Mouse (Mus musculus) forebrain, embryonic 16.5 days (tissue): ENCODE data around the gene Tspan31. TPM values are rescaled to one million over a fixed set of nuclear protein-coding genes. Genes with fewer than 3 reads are reported as not detected.
"Not testable (repeated sequence)": the region's sequence is repeated elsewhere in the genome, so short reads cannot be mapped to it uniquely, and the experiment has no call there.

Source experiments
- ATAC-seq: fragments of 200-750 bp; cut with Nextera tagmentation; 2 replicates; pipeline ENCODE4 v1.8.0; 2017; ENCODE audit warnings: mild to moderate bottlenecking, moderate library complexity
- H3K27ac ChIP-seq: fragments of 300-500 bp; sonication (generic); 2 replicates; pipeline ENCODE4 v1.5.1; 2014; ENCODE audit warnings: low read length, control low read depth
- H3K27me3 ChIP-seq: fragments of 300-500 bp; sonication (generic); replicated peaks from 2 replicates; pipeline ENCODE4 v1.6.1; 2014; ENCODE audit warnings: low read length; ENCODE audit not compliant: control insufficient read depth, insufficient read depth
- H3K36me3 ChIP-seq: fragments of 300-500 bp; sonication (generic); 2 replicates; pipeline ENCODE4 v1.6.1; 2014; ENCODE audit not compliant: control insufficient read depth, insufficient read depth
- H3K4me1 ChIP-seq: fragments of 300-500 bp; sonication (generic); replicated peaks from 2 replicates; pipeline ENCODE4 v1.6.1; 2014; ENCODE audit warnings: low read length; ENCODE audit not compliant: control insufficient read depth, insufficient read depth
- H3K4me2 ChIP-seq: fragments of 300-500 bp; sonication (generic); 2 replicates; pipeline ENCODE4 v1.6.1; 2014; ENCODE audit warnings: mild to moderate bottlenecking, low read length, control low read depth
- H3K4me3 ChIP-seq: fragments of 300-500 bp; sonication (generic); replicated peaks from 2 replicates; pipeline ENCODE4 v1.5.1; 2014; ENCODE audit warnings: mild to moderate bottlenecking, low read length, control low read depth
- H3K9ac ChIP-seq: fragments of 300-500 bp; sonication (generic); replicated peaks from 2 replicates; pipeline ENCODE4 v1.6.1; 2014; ENCODE audit warnings: low read depth, low read length, control low read depth
- H3K9me3 ChIP-seq: fragments of 300-500 bp; sonication (generic); 2 replicates; pipeline ENCODE4 v1.6.1; 2016; ENCODE audit warnings: low read length; ENCODE audit not compliant: control insufficient read depth
- WGBS: fragments of 180-500 bp; shearing (Covaris S2); extraction: QIAGEN DNeasy Blood & Tissue Kit; methylation state at CpG from one replicate; pipeline ENCODE4 v1.1.7; 2014; 5-methylcytosine and 5-hydroxymethylcytosine counted together
- polyA plus RNA-seq: library from polyadenylated mRNA; unstranded; fragments of >200 nt; fragmentation: Nextera tagmentation; extraction: Ambion mirVana; gene quantifications from 2 replicates; pipeline ENCODE4 v1.2.1, GENCODE M21; 2015

Gene Tspan31
- polyA plus RNA-seq, 1 experiment from 2014 or later, result 120 TPM

- WGBS, result 1% methylated on average over 12 of the region's 12 CpGs
- Histone ChIP-seq H3K4me3 (peak overlapping the region; percentile 79), H3K9ac (peak overlapping the region; percentile 50), H3K36me3 (no peaks in the 10 kb centered on the region), H3K4me2 (peak overlapping the region; percentile 88), H3K27ac (peak overlapping the region; percentile 75), H3K27me3 (peaks cover 11% of the 10 kb centered on the region), H3K9me3 (no peaks in the 10 kb centered on the region), H3K4me1 (peaks cover 39% of the 10 kb centered on the region)
- peak; percentile 54 for ATAC-seq
Measured at GRCm38 (mm10) chr10:127078001-127078676, 8.1 kb upstream of the Tspan31 start.

DNA sequence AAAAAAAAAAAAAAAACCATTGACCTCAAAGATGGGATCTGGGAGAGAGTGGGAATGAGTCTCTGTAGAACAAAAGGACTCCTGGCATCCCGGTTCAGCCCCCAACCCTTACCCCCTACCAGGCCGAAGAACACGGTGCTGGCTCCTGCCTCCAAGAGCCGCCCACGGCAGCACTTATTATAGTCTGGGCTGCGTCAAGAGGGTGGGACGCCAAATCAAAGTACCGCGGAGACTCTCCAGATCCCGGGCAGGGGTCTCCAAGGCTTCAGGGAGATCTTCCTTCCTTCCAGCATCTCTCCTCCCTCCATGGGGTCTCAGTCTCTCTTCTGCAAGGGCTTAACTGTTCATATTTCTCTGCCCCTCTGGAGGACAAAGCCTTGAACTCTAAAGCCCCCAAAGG lies 7.5 kb upstream of the Tspan31 start:
- no peak for ATAC-seq
- Histone ChIP-seq H3K4me3 (peak overlapping the region; percentile 29), H3K36me3 (no peaks in the 10 kb centered on the region), H3K9ac (peak overlapping the region; percentile 50), H3K4me1 (peaks cover 39% of the 10 kb centered on the region), H3K4me2 (peak overlapping the region; percentile 88), H3K27me3 (peaks cover 8% of the 10 kb centered on the region), H3K27ac (peak overlapping the region; percentile 75), H3K9me3 (no peaks in the 10 kb centered on the region)
- WGBS, result 3% methylated on average over 10 of the region's 10 CpGs

GRCm38 (mm10) chr10:127076082-127076481 lies 6.0 kb upstream of the Tspan31 start:
- no peak overlapping the region for H3K9ac ChIP-seq
- peaks cover 29% of the 10 kb centered on the region for H3K4me1 ChIP-seq
- no peaks in the 10 kb centered on the region for H3K36me3 ChIP-seq
- ATAC-seq, result no peak
- H3K4me3 ChIP-seq, result no peak overlapping the region
- no peak overlapping the region for H3K27ac ChIP-seq
- peaks cover 8% of the 10 kb centered on the region for H3K27me3 ChIP-seq
- no peak overlapping the region for H3K4me2 ChIP-seq
- 44% methylated on average over 4 of the region's 4 CpGs for WGBS
- no peaks in the 10 kb centered on the region for H3K9me3 ChIP-seq

DNA sequence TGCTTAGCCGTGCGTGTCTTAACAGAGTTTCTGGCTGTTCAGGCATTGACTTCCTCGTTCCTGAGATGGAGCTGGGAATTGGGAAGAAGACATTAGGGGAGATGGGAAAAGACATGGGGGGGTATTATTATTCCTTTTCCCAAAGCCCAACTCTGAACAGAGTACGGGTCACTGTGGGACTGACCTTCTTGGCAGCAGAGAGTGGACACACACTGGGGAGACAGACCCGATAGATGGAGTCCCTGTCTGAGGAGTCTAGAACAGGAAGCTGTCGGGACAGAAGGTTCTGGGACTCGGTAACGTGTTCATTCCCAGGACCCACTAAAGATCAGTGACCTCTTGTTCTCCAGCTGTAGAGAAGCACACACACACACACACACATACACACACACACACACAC lies 5.6 kb upstream of the Tspan31 start:
- ATAC-seq, result no peak
- no peaks in the 10 kb centered on the region for H3K36me3 ChIP-seq
- 73% methylated on average over 8 of the region's 8 CpGs for WGBS
- no peak overlapping the region for H3K9ac ChIP-seq
- H3K9me3 ChIP-seq, result no peaks in the 10 kb centered on the region
- no peak overlapping the region for H3K4me3 ChIP-seq
- no peak overlapping the region for H3K27ac ChIP-seq
- peaks cover 29% of the 10 kb centered on the region for H3K4me1 ChIP-seq
- H3K27me3 ChIP-seq, result peaks cover 7% of the 10 kb centered on the region
- no peak overlapping the region for H3K4me2 ChIP-seq

- Histone ChIP-seq H3K4me1 (peaks cover 24% of the 10 kb centered on the region), H3K36me3 (no peaks in the 10 kb centered on the region), H3K9ac (no peak within 1 kb of the TSS), H3K27me3 (peaks cover 1% of the 10 kb centered on the region), H3K27ac (no peak within 1 kb of the TSS), H3K9me3 (no peaks in the 10 kb centered on the region), H3K4me3 (no peak within 1 kb of the TSS), H3K4me2 (no peak within 1 kb of the TSS)
- no peak for ATAC-seq
- 61% methylated on average over 9 of the region's 9 CpGs for WGBS
Measured at GRCm38 (mm10) chr10:127075080-127075479, 5.0 kb upstream of the Tspan31 start, which contains the start of gene Agap2. Gene Agap2, plus strand, starts transcription at chr10:127075284.

DNA sequence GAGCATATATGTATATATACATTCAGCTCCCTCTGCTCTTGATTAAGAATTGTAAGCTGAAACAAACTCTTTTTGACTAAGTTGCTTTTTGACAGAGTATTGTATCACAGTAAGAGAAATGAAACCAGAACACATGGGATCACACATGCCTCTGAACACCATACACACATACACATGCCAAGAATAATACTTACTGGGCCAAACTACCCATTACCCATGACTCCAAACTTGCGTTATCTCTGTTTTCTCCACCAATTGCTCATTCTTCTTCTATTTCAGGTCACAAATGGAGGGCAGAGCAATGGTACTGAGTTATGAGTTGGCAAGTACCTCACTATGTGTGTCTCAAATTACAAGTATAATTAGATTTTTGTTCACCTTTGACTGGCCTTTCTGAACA lies 3.9 kb upstream of the Tspan31 start:
- WGBS, result 78% methylated on average over 1 of the region's 1 CpGs
- H3K27ac ChIP-seq, result no peak overlapping the region
- ATAC-seq, result no peak

DNA sequence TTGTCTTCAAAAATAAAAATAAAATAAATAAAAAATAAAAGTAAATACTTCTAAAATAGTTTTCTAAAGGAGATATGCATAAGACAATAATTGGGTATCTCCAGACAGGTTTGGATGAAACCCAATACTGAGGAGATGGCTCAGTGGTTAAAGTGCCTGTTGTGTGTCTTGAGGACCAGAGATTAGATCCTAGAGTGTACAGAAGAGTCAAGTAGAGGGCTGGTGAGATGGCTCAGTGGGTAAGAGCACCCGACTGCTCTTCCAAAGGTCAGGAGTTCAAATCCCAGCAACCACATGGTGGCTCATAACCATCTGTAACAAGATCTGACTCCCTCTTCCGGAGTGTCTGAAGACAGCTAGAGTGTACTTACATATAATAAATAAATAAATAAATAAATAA lies 2.9 kb upstream of the Tspan31 start:
- 75% methylated on average over 2 of the region's 2 CpGs for WGBS

More for the DNA sequence above, 3.9 kb upstream of the Tspan31 start:
- no peak overlapping the region for H3K9ac ChIP-seq
- peaks cover 26% of the 10 kb centered on the region for H3K4me1 ChIP-seq
- no peaks in the 10 kb centered on the region for H3K27me3 ChIP-seq
- H3K9me3 ChIP-seq, result no peaks in the 10 kb centered on the region
- H3K4me3 ChIP-seq, result no peak overlapping the region
- no peak overlapping the region for H3K4me2 ChIP-seq
- H3K36me3 ChIP-seq, result no peaks in the 10 kb centered on the region

DNA sequence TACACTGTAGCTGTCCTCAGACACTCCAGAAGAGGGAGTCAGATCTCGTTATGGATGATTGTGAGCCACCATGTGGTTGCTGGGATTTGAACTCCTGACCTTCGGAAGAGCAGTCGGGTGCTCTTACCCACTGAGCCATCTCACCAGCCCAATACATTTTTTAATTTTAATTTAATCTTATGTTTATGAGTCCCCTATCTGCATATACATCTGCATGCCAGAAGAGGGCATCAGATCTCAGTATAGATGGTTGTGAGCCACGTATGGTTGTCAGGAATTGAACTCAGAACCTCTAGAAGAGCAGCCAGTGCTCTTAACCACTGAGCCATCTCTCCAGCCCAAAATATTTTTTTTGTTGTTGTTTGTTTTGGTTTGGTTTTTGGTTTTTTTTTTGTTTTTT lies 2.2 kb upstream of the Tspan31 start:
- H3K4me2 ChIP-seq, H3K4me3 ChIP-seq, H3K27me3 ChIP-seq, H3K9ac ChIP-seq, H3K27ac ChIP-seq, H3K9me3 ChIP-seq, ATAC-seq: not testable (repeated sequence)
- 81% methylated on average over 4 of the region's 4 CpGs for WGBS
- Histone ChIP-seq H3K4me1 (peaks cover 25% of the 10 kb centered on the region), H3K36me3 (peaks cover 13% of the 10 kb centered on the region)

More for the DNA sequence above, 2.9 kb upstream of the Tspan31 start:
- not testable (repeated sequence) for H3K9ac ChIP-seq, H3K27ac ChIP-seq, H3K9me3 ChIP-seq, ATAC-seq, H3K36me3 ChIP-seq, H3K27me3 ChIP-seq, H3K4me2 ChIP-seq, H3K4me3 ChIP-seq
- peaks cover 30% of the 10 kb centered on the region for H3K4me1 ChIP-seq

DNA sequence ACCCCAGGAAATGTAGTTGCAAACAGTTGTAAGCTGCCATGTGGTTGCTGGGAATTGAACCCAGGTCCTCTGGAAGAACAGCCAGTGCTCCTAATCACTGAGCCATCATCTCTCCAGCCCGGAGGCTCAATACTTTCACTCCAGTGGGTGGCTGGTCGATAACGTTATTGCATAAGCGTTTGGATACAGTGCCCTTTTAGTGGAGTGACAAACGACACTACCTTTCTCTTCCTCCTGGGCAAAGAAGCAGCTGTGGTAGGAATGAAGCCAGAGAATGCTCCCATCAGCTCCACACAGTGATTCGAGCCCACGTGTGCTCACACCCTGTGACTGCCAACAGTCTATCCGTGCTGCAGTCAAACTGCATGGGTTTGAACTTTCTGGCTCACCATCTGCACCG lies 1.1 kb upstream of the Tspan31 start:
- peak overlapping the region; percentile 69 for H3K9ac ChIP-seq
- no peaks in the 10 kb centered on the region for H3K9me3 ChIP-seq
- peak overlapping the region; percentile 82 for H3K4me3 ChIP-seq
- H3K4me2 ChIP-seq, result peak overlapping the region; percentile 99
- WGBS, result 74% methylated on average over 9 of the region's 9 CpGs
- peaks cover 25% of the 10 kb centered on the region for H3K4me1 ChIP-seq
- ATAC-seq, result no peak
- H3K27me3 ChIP-seq, result no peaks in the 10 kb centered on the region
- peaks cover 22% of the 10 kb centered on the region for H3K36me3 ChIP-seq
- no peak overlapping the region; the same call in none of the 2 replicates for H3K27ac ChIP-seq
